Mouse (Mus musculus): ENCODE data around the gene Fezf1.

The Fezf1 gene

DNA sequence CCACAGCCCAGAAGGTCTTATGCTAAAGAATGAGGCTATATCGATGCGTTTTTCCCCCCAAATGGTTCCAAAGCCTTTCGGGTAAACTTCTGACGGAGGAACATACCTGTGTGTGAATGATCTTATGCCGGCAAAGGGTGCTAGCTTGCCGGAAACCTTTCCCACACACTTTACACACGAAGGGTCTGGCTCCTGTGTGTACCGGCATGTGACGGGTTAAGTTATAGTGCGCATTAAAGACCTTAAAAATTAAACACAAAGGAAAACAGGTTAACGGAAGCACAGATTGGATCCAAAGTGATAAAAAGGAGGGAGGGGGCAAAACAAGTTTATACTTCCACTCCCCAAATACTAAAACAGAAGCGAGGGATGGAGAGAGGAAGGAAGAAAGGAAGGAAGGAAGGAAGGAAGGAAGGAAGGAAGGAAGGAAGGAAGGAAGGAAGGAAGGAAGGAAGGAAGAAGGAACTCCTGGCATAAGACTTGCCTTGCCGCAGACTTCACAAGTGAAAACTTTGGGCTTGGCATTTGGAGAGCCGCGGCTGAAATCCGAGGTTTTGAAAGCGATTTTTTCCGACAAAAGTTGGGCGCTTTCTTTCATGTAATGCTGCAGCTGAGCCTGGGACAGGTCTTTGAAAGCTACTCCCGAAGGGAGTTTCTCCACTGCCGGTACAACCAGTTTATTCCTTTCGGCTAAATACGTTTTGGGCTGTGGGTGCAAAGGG is 1.2 kb downstream of the Fezf1 start:
- no peak for DNase-seq

GRCm38 (mm10) chr6:23246061-23246789 is 1.9 kb downstream of the Fezf1 start:
- DNase-seq: no peak

DNA sequence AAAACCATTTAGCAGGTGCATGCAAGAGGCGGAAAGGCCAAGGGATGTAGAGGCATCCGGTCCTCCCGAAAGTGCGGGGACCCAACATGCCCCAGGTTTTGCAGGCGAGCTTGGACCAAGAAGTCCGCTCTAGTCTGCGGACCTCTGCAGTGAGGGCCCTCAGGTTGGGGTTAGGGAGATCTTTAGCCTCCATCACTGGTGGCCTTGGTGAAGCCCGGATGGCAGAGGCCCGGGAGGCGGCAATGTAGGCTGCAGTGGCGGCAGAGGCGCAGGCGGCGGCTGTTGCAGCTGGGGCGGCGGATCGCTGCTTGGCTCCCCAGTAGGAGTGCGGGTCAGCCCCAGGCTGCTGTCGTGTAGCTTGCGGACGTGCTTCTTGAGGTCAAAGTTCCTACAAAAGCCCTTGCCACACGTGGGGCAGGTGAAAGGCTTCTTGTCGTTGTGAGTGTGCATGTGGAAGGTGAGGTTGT is 2.6 kb downstream of the Fezf1 start:
- peak in 1 of 2 experiments; percentile 20 for DNase-seq

GRCm38 (mm10) chr6:23245121-23245520 is 3.0 kb downstream of the Fezf1 start:
- DNase-seq: no peak

DNA sequence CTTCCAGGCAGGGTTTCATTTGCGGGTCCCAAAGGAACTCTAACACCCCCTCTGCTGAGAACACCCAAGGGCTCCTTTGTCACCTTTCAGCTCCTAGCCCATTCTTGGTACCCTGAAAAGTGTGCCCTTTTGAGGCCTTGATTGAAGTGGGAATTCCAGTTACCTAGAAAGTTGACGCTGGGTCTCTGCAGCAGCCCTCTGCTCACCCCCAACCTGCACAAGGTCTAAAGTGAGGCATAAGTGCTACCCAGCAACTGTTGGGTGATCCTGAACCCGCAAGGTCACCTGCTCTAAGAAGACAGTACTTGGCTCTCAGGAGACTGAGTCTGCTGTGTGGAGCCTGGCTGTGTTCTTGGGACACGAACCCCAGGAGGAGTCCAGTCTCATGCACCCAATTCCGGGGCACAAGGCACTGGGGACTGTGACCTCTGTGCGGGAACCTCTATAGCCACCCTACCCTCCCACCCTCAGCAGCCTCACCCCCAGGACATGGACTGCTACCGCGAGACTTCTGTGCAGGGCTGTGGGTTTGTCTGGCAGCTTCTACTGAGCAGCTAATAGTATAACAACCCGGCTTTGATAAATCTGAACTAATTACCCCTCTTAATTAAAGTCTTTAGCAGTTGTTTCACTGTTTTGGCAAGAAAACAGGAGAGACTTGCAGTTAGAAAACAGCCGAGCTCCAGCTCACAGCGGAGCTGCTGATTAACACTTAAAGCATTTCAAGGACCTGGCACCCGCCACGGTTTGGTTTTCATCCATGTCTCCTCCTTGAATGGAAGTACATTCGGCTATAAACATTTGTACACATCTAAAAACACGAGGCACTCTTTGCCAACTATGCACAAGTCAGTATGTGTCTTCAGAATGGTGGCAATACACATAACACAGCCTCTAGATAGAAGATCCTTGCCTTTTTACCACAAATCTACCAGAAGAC is 4.1 kb downstream of the Fezf1 start:
- peak in 1 of 2 experiments; percentile 20 for DNase-seq

DNA sequence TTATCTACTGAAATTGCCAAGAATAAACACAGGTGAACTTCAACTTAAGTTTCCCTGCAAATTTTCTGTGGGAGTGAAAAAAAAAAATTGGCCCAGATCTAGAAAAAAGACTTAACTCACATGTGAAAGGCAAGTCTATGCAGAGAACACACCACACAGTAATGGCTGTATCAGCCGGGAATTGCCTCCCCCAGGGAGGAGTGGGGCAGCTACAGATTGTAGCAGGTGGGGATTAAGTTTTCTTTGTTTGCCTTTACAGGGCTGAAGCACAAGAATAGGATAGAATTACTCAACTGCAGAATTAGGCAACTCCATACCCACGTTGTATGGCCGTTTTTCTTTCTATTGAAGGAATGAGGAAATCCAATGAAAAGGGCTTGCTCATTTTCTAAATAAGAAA is 36.7 kb downstream of the Fezf1 start:
- DNase-seq: no peak

GRCm38 (mm10) chr6:23207791-23208190 is 40.4 kb downstream of the Fezf1 start:
- no peak for DNase-seq

GRCm38 (mm10) chr6:23202630-23203029 is 45.5 kb downstream of the Fezf1 start:
- no peak for DNase-seq
